Mouse (Mus musculus) frontal cortex, postnatal 10 days (tissue): ENCODE data around the gene Sh2b3.

Source experiments
- DNase-seq, 2 experiments: peaks; one replicate each; pipeline ENCODE4 v3.0.0; 2022; ENCODE audit warnings: low spot score in 2 of 2, mixed read lengths in 1 of 2

The Sh2b3 gene

GRCm38 (mm10) chr5:121845361-121845760 is 7.9 kb upstream of the Sh2b3 start:
- no peak for DNase-seq

- DNase-seq: no peak
These were observed 5.9 kb upstream of the Sh2b3 start for GRCm38 (mm10) chr5:121843138-121843905.

- DNase-seq: peak in 1 of 2 experiments; percentile 80
These were observed 5.2 kb upstream of the Sh2b3 start for GRCm38 (mm10) chr5:121842665-121843118.

GRCm38 (mm10) chr5:121841973-121842372 is 4.5 kb upstream of the Sh2b3 start:
- DNase-seq: no peak

- DNase-seq: no peak
These were observed 4.1 kb upstream of the Sh2b3 start for GRCm38 (mm10) chr5:121841516-121841915.

- DNase-seq: no peak
These were observed 1.7 kb upstream of the Sh2b3 start for GRCm38 (mm10) chr5:121839128-121839473.

- no peak for DNase-seq
These were observed 1.1 kb upstream of the Sh2b3 start for GRCm38 (mm10) chr5:121838341-121839127.

GRCm38 (mm10) chr5:121836692-121837415 is 592 bp downstream of the Sh2b3 start:
- DNase-seq: peak; percentile 74 to 80

- DNase-seq: peak in 1 of 2 experiments; percentile 68
These were observed 1.3 kb downstream of the Sh2b3 start for GRCm38 (mm10) chr5:121835949-121836691.

GRCm38 (mm10) chr5:121834991-121835747 is 2.3 kb downstream of the Sh2b3 start:
- DNase-seq: no peak

- no peak for DNase-seq
These were observed 3.2 kb downstream of the Sh2b3 start for GRCm38 (mm10) chr5:121834241-121834606.

- peak in 1 of 2 experiments; percentile 66 for DNase-seq
These were observed 3.7 kb downstream of the Sh2b3 start for GRCm38 (mm10) chr5:121833572-121834240.

- DNase-seq: no peak
These were observed 4.3 kb downstream of the Sh2b3 start for GRCm38 (mm10) chr5:121833159-121833558.

- no peak for DNase-seq
These were observed 4.9 kb downstream of the Sh2b3 start for GRCm38 (mm10) chr5:121832376-121833155.

GRCm38 (mm10) chr5:121831002-121831601 is 6.3 kb downstream of the Sh2b3 start:
- no peak for DNase-seq

GRCm38 (mm10) chr5:121828491-121829432 is 8.7 kb downstream of the Sh2b3 start:
- DNase-seq: no peak

- DNase-seq: no peak
These were observed 9.6 kb downstream of the Sh2b3 start for GRCm38 (mm10) chr5:121827876-121828275.

GRCm38 (mm10) chr5:121825606-121826005 is 11.8 kb downstream of the Sh2b3 start:
- DNase-seq: no peak
